Mouse (Mus musculus): Measurements from ENCODE around the gene Vsnl1. TPM values are rescaled to one million over a fixed set of nuclear protein-coding genes. Genes with fewer than 3 reads are reported as not detected.

The Vsnl1 gene
- total and polyA plus RNA-seq, 3 experiments, result not detected

DNA sequence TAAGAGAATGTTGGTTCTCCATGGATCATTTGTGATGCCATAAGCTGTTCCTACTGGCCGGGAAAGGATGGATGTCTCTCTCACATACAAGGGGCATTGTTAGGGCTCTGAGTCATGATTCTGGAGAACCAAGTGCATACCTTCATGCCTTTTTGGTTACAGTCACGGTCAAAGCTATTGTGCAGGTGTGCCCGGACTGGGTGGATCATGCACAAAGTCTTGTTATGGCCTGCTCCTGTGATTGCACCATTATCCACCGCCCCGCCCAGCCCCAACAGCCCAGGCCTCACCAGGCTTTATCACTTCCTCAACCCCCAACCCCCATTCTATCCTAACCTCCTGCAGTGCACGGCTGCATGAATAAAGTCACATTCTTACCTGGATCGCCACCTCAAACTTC, 47.3 kb downstream of the Vsnl1 start:
- Histone ChIP-seq H3K9me3 (replicated peaks; ENCODE audit: insufficient read depth, low read length) (no peaks in the 10 kb centered on the region), H3K4me1 (ENCODE audit: control insufficient read depth in 1 of 2, insufficient read depth in 2 of 2, low read length in 2 of 2) (no peaks in the 10 kb centered on the region)
- no peak for TF ChIP-seq TAL1 (IDR thresholded peaks at IDR 0.05; ENCODE audit: low read length)
- no peak for TF ChIP-seq USF2 (IDR thresholded peaks at IDR 0.05; ENCODE audit: borderline replicate concordance in 1 of 2, insufficient read depth in 1 of 2, low read depth in 1 of 2, low read length in 2 of 2)
- TF ChIP-seq ETS1 (IDR thresholded peaks at IDR 0.05; ENCODE audit: low read depth, low read length), result no peak

GRCm38 (mm10) chr12:11384754-11385153, 51.7 kb downstream of the Vsnl1 start:
- no peak for TF ChIP-seq RCOR1 (IDR thresholded peaks at IDR 0.05; ENCODE audit: low read depth, low read length)
- TF ChIP-seq E2F4 (IDR thresholded peaks at IDR 0.05; ENCODE audit: borderline replicate concordance, low read depth, low read length), result no peak
- no peak for TF ChIP-seq MAX (IDR thresholded peaks at IDR 0.05; ENCODE audit: low read length)
- no peak for TF ChIP-seq USF2 (IDR thresholded peaks at IDR 0.05; ENCODE audit: borderline replicate concordance in 1 of 2, insufficient read depth in 1 of 2, low read depth in 1 of 2, low read length in 2 of 2)
- no peak for TF ChIP-seq CTCF (IDR thresholded peaks at IDR 0.05 in 2 of 3, conservative IDR thresholded peaks at IDR 0.05 in 1 of 3; ENCODE audit: control insufficient read depth in 1 of 3, insufficient read depth in 1 of 3, low read depth in 2 of 3, low read length in 3 of 3, poor library complexity in 1 of 3, severe bottlenecking in 1 of 3)
- no peak for TF ChIP-seq SMC3 (IDR thresholded peaks at IDR 0.05; ENCODE audit: low read depth, low read length)
- no peak for TF ChIP-seq TAL1 (IDR thresholded peaks at IDR 0.05; ENCODE audit: low read length)
- no peak for TF ChIP-seq CHD2 (IDR thresholded peaks at IDR 0.05; ENCODE audit: low read length)
- TF ChIP-seq NELFE (IDR thresholded peaks at IDR 0.05; ENCODE audit: low read depth, low read length), result no peak
- TF ChIP-seq ZKSCAN1 (IDR thresholded peaks at IDR 0.05; ENCODE audit: low read depth, low read length), result no peak
- TF ChIP-seq USF1 (IDR thresholded peaks at IDR 0.05; ENCODE audit: low read depth, low read length), result no peak
- TF ChIP-seq MAFK (IDR thresholded peaks at IDR 0.05; ENCODE audit: borderline replicate concordance, low read depth, low read length), result no peak
- no peak for TF ChIP-seq GABPA (IDR thresholded peaks at IDR 0.05; ENCODE audit: low read depth, low read length)
- no peak for TF ChIP-seq MEF2A (IDR thresholded peaks at IDR 0.05; ENCODE audit: extremely low read depth, insufficient replicate concordance, low read depth, low read length, poor library complexity, severe bottlenecking)
- TF ChIP-seq POLR2AphosphoS5 (IDR thresholded peaks at IDR 0.05; ENCODE audit: borderline replicate concordance, low read depth, low read length), result no peak
- no peak for TF ChIP-seq MYB (IDR thresholded peaks at IDR 0.05; ENCODE audit: low read depth, low read length)
- TF ChIP-seq ZC3H11A (IDR thresholded peaks at IDR 0.05; ENCODE audit: low read depth, low read length), result no peak
- TF ChIP-seq KAT2A (conservative IDR thresholded peaks at IDR 0.05; ENCODE audit: low read depth, low read length), result no peak
- no peak for TF ChIP-seq JUND (IDR thresholded peaks at IDR 0.05; ENCODE audit: low read depth, low read length)
- no peak for TF ChIP-seq POLR2A (IDR thresholded peaks at IDR 0.05; ENCODE audit: control insufficient read depth in 1 of 2, insufficient read depth in 1 of 2, low read depth in 1 of 2, low read length in 2 of 2, poor library complexity in 1 of 2)
- no peaks in the 10 kb centered on the region for H3K4me1 ChIP-seq (ENCODE audit: control insufficient read depth in 1 of 2, insufficient read depth in 2 of 2, low read length in 2 of 2)

More for the DNA sequence above, 47.3 kb downstream of the Vsnl1 start:
- DNase-seq (ENCODE audit: low read depth, low spot score), result no peak
- Histone ChIP-seq H3K36me3 (ENCODE audit: control insufficient read depth in 1 of 2, insufficient read depth in 2 of 2, low read length in 2 of 2) (no peaks in the 10 kb centered on the region), H3K27me3 (ENCODE audit: control insufficient read depth in 1 of 2, insufficient read depth in 2 of 2, low read length in 2 of 2) (no peaks in the 10 kb centered on the region), H3K4me3 (ENCODE audit: control insufficient read depth in 1 of 2, insufficient read depth in 1 of 2, low read depth in 2 of 2, low read length in 2 of 2) (no peak overlapping the region), H3K9ac (ENCODE audit: control insufficient read depth, low read depth, low read length, poor library complexity, severe bottlenecking) (no peak overlapping the region), H3K27ac (ENCODE audit: control insufficient read depth, low read depth, low read length) (no peak overlapping the region), H3K79me2 (ENCODE audit: control insufficient read depth, insufficient read depth, low read length, poor library complexity) (no peaks in the 10 kb centered on the region)

More at GRCm38 (mm10) chr12:11384754-11385153, 51.7 kb downstream of the Vsnl1 start:
- no peak overlapping the region for H3K27ac ChIP-seq (ENCODE audit: control insufficient read depth, low read depth, low read length)
- no peak overlapping the region for H3K9ac ChIP-seq (ENCODE audit: control insufficient read depth, low read depth, low read length, poor library complexity, severe bottlenecking)
- H3K9me3 ChIP-seq (replicated peaks; ENCODE audit: insufficient read depth, low read length), result no peaks in the 10 kb centered on the region
- no peak overlapping the region for H3K4me3 ChIP-seq (ENCODE audit: control insufficient read depth in 1 of 2, insufficient read depth in 1 of 2, low read depth in 2 of 2, low read length in 2 of 2)
- DNase-seq (ENCODE audit: low read depth, low spot score), result no peak
- H3K27me3 ChIP-seq (ENCODE audit: control insufficient read depth in 1 of 2, insufficient read depth in 2 of 2, low read length in 2 of 2), result no peaks in the 10 kb centered on the region
- no peaks in the 10 kb centered on the region for H3K36me3 ChIP-seq (ENCODE audit: control insufficient read depth in 1 of 2, insufficient read depth in 2 of 2, low read length in 2 of 2)
- H3K79me2 ChIP-seq (ENCODE audit: control insufficient read depth, insufficient read depth, low read length, poor library complexity), result no peaks in the 10 kb centered on the region
